Mouse (Mus musculus): ENCODE data around the gene Coro7.

DNA sequence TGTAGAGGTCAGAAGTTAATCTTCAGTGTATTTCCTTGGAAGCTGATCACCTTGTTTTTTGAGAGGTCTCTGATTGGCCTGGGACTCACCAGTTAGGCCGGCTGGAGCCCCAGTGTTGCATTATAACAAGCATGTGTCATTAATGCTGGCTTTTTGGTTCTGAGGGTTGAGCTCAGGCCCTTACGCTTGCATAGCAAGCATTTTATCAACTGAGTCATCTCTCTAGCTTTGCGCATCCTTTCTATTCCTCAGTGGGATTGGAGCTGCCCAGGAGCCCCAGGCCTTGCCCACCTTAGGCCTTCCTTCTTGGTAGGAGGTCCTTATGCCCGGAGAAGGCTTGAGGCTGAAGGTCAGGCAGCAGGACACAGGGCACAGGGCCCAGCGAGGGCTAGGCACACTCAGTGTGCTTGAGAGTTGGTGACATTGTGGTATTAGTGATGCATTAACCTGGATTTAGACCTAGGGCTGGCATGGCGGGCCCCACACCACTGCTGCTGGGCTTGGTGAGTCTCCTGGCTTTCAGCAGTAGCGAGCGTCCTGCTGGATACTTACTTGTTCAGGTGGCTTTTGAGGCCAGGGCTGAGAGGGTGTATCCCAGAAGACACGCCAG is 78.8 kb downstream of the Coro7 start:
- TF ChIP-seq CTCF (IDR thresholded peaks at IDR 0.05; ENCODE audit: low read depth, low read length) (no peak), POLR2A (IDR thresholded peaks at IDR 0.05; ENCODE audit: insufficient read depth, low read length) (no peak), EP300 (IDR thresholded peaks at IDR 0.05; ENCODE audit: insufficient read depth, low read depth, low read length) (no peak)
